Mouse (Mus musculus): ENCODE measurements around the gene Nuak2. TPM values are rescaled to one million over a fixed set of nuclear protein-coding genes. Genes with fewer than 3 reads are reported as not detected.

Nuak2 gene
- polyA plus RNA-seq (2012; rRNA removed) (1.0 and 1.2 TPM in 2 replicates), polyA plus RNA-seq (2014; fragmentation: Nextera tagmentation; extraction: Ambion mirVana) (2.0 and 2.1 TPM in 2 replicates)

- Histone ChIP-seq H3K4me2 (ENCODE audit: low read depth) (peak within 1 kb of the TSS; percentile 70), H3K4me1 (replicated peaks; ENCODE audit: control insufficient read depth in 2 of 2, insufficient read depth in 2 of 2, low read length in 1 of 2) (peaks cover 0 to 22% of the 10 kb centered on the region in 2 experiments; a peak in 2 of 4 replicates), H3K36me3 (replicated peaks; ENCODE audit: control insufficient read depth, insufficient read depth, low read depth) (no peaks in the 10 kb centered on the region), H3K9ac (replicated peaks) (0 out of 2 replicates have a peak within 1 kb of the TSS, but pooled peaks have one; percentile 15), H3K27me3 (ENCODE audit: control insufficient read depth, insufficient read depth, low read length) (peaks cover 33% of the 10 kb centered on the region), H3K27ac (no peak within 1 kb of the TSS), H3K9me3 (ENCODE audit: control insufficient read depth, low read length) (no peaks in the 10 kb centered on the region), H3K4me3 (ENCODE audit: insufficient read depth in 1 of 2, low read depth in 2 of 2, low read length in 2 of 2) (peak within 1 kb of the TSS; percentile 43 to 55)
- WGBS (ENCODE audit: insufficient replicate concordance): under 1% methylated on average over 67 of the region's 67 CpGs
- peak; percentile 82 for ATAC-seq (ENCODE audit: insufficient read depth)
- peak; percentile 54 to 59 (median 58) for DNase-seq (ENCODE audit: low read depth in 3 of 3, low spot score in 3 of 3)
- TF ChIP-seq EP300 (IDR thresholded peaks at IDR 0.05; ENCODE audit: low read depth) (no peak), CTCF (IDR thresholded peaks at IDR 0.05; ENCODE audit: low read depth) (no peak)
These were observed at the start of gene Nuak2 for GRCm38 (mm10) chr1:132315889-132316624. Gene Nuak2 (plus strand): TSS chr1:132316126.

GRCm38 (mm10) chr1:132266791-132267557, 49.0 kb upstream of the Nuak2 start:
- no peak for DNase-seq (ENCODE audit: low read depth in 3 of 3, low spot score in 3 of 3)

GRCm38 (mm10) chr1:132267959-132268358, 48.0 kb upstream of the Nuak2 start:
- Histone ChIP-seq H3K4me1 (replicated peaks; ENCODE audit: control insufficient read depth in 2 of 2, insufficient read depth in 2 of 2, low read length in 1 of 2) (peaks cover 15 to 18% of the 10 kb centered on the region in 2 experiments), H3K9me3 (ENCODE audit: control insufficient read depth, low read length) (no peaks in the 10 kb centered on the region), H3K9ac (replicated peaks) (no peak overlapping the region), H3K27me3 (ENCODE audit: control insufficient read depth, insufficient read depth, low read length) (no peaks in the 10 kb centered on the region), H3K27ac (no peak overlapping the region), H3K4me3 (ENCODE audit: insufficient read depth in 1 of 2, low read depth in 2 of 2, low read length in 2 of 2) (no peak overlapping the region), H3K36me3 (replicated peaks; ENCODE audit: control insufficient read depth, insufficient read depth, low read depth) (no peaks in the 10 kb centered on the region), H3K4me2 (ENCODE audit: low read depth) (no peak overlapping the region)
- 61% methylated on average over 2 of the region's 2 CpGs for WGBS (ENCODE audit: insufficient replicate concordance)
- DNase-seq (ENCODE audit: low read depth in 3 of 3, low spot score in 3 of 3) (no peak), ATAC-seq (ENCODE audit: insufficient read depth) (no peak)
- no peak for TF ChIP-seq CTCF (IDR thresholded peaks at IDR 0.05; ENCODE audit: low read depth)
- TF ChIP-seq EP300 (IDR thresholded peaks at IDR 0.05; ENCODE audit: low read depth): no peak

More at GRCm38 (mm10) chr1:132266791-132267557, 49.0 kb upstream of the Nuak2 start:
- 43% methylated on average over 8 of the region's 8 CpGs for WGBS (ENCODE audit: insufficient replicate concordance)
- H3K4me1 ChIP-seq (replicated peaks; ENCODE audit: control insufficient read depth in 2 of 2, insufficient read depth in 2 of 2, low read length in 1 of 2): peaks cover 15 to 18% of the 10 kb centered on the region in 2 experiments
- H3K27me3 ChIP-seq (ENCODE audit: control insufficient read depth, insufficient read depth, low read length): no peaks in the 10 kb centered on the region
- H3K4me2 ChIP-seq (ENCODE audit: low read depth): no peak overlapping the region
- H3K9me3 ChIP-seq (ENCODE audit: control insufficient read depth, low read length): no peaks in the 10 kb centered on the region
- TF ChIP-seq CTCF (IDR thresholded peaks at IDR 0.05; ENCODE audit: low read depth): no peak
- no peak for TF ChIP-seq EP300 (IDR thresholded peaks at IDR 0.05; ENCODE audit: low read depth)
- ATAC-seq (ENCODE audit: insufficient read depth): no peak
- H3K9ac ChIP-seq (replicated peaks): no peak overlapping the region
- no peak overlapping the region for H3K27ac ChIP-seq
- H3K4me3 ChIP-seq (ENCODE audit: insufficient read depth in 1 of 2, low read depth in 2 of 2, low read length in 2 of 2): no peak overlapping the region
- no peaks in the 10 kb centered on the region for H3K36me3 ChIP-seq (replicated peaks; ENCODE audit: control insufficient read depth, insufficient read depth, low read depth)

- 54% methylated on average over 7 of the region's 7 CpGs for WGBS (ENCODE audit: insufficient replicate concordance)
These were observed 47.4 kb upstream of the Nuak2 start for GRCm38 (mm10) chr1:132268418-132269060.

More at GRCm38 (mm10) chr1:132268418-132269060, 47.4 kb upstream of the Nuak2 start:
- no peaks in the 10 kb centered on the region for H3K9me3 ChIP-seq (ENCODE audit: control insufficient read depth, low read length)
- no peak for TF ChIP-seq EP300 (IDR thresholded peaks at IDR 0.05; ENCODE audit: low read depth)
- no peak for TF ChIP-seq CTCF (IDR thresholded peaks at IDR 0.05; ENCODE audit: low read depth)
- peaks cover 15 to 18% of the 10 kb centered on the region in 2 experiments for H3K4me1 ChIP-seq (replicated peaks; ENCODE audit: control insufficient read depth in 2 of 2, insufficient read depth in 2 of 2, low read length in 1 of 2)
- no peak overlapping the region for H3K4me2 ChIP-seq (ENCODE audit: low read depth)
- H3K27ac ChIP-seq: no peak overlapping the region
- H3K27me3 ChIP-seq (ENCODE audit: control insufficient read depth, insufficient read depth, low read length): no peaks in the 10 kb centered on the region
- DNase-seq (ENCODE audit: low read depth in 3 of 3, low spot score in 3 of 3) (no peak), ATAC-seq (ENCODE audit: insufficient read depth) (no peak)
- no peak overlapping the region for H3K4me3 ChIP-seq (ENCODE audit: insufficient read depth in 1 of 2, low read depth in 2 of 2, low read length in 2 of 2)
- H3K36me3 ChIP-seq (replicated peaks; ENCODE audit: control insufficient read depth, insufficient read depth, low read depth): no peaks in the 10 kb centered on the region
- no peak overlapping the region for H3K9ac ChIP-seq (replicated peaks)
